Mouse (Mus musculus) olfactory bulb, adult 2 months (tissue): ENCODE results near the gene Nacad. TPM values are rescaled to one million over a fixed set of nuclear protein-coding genes. Genes with fewer than 3 reads are reported as not detected.

Experiments used
- H3K27ac ChIP-seq: fragments of 200-500 bp; 2 replicates; pipeline ENCODE4 v1.5.1; 2012; ENCODE audit warnings: low read depth, low read length; ENCODE audit not compliant: insufficient read depth
- H3K4me1 ChIP-seq: fragments of 200-500 bp; 2 replicates; pipeline ENCODE4 v1.6.1; 2012; ENCODE audit warnings: low read length; ENCODE audit not compliant: control insufficient read depth, insufficient read depth
- H3K4me3 ChIP-seq: fragments of 200-500 bp; 2 replicates; pipeline ENCODE4 v1.5.1; 2012; ENCODE audit warnings: mild to moderate bottlenecking, low read depth, low read length, moderate library complexity; ENCODE audit not compliant: insufficient read depth
- CTCF ChIP-seq: fragments of 200-500 bp; IDR thresholded peaks from 2 replicates; pipeline ENCODE4 v1.5.1; 2012; ENCODE audit warnings: low read depth, mild to moderate bottlenecking, low read length, moderate library complexity; ENCODE audit not compliant: insufficient read depth
- POLR2A ChIP-seq: fragments of 200-500 bp; IDR thresholded peaks from 2 replicates; pipeline ENCODE4 v1.6.1; 2012; ENCODE audit warnings: mild to moderate bottlenecking, low read depth, low read length, moderate library complexity; ENCODE audit not compliant: insufficient read depth
- WGBS: fragments of 180-500 bp; shearing (Covaris S2); methylation state at CpG from one replicate; pipeline ENCODE4 v1.1.7; 2018; 5-methylcytosine and 5-hydroxymethylcytosine counted together
- polyA plus RNA-seq: library from polyadenylated mRNA; stranded (reverse); fragments of >200 nt; gene quantifications from 2 replicates; pipeline ENCODE4 v1.2.4, GENCODE M21; 2012; ENCODE audit warnings: low replicate concordance; ENCODE audit not compliant: missing spikeins, insufficient read depth, insufficient read length

Gene Nacad
- polyA plus RNA-seq, 1 experiment: not detected

DNA sequence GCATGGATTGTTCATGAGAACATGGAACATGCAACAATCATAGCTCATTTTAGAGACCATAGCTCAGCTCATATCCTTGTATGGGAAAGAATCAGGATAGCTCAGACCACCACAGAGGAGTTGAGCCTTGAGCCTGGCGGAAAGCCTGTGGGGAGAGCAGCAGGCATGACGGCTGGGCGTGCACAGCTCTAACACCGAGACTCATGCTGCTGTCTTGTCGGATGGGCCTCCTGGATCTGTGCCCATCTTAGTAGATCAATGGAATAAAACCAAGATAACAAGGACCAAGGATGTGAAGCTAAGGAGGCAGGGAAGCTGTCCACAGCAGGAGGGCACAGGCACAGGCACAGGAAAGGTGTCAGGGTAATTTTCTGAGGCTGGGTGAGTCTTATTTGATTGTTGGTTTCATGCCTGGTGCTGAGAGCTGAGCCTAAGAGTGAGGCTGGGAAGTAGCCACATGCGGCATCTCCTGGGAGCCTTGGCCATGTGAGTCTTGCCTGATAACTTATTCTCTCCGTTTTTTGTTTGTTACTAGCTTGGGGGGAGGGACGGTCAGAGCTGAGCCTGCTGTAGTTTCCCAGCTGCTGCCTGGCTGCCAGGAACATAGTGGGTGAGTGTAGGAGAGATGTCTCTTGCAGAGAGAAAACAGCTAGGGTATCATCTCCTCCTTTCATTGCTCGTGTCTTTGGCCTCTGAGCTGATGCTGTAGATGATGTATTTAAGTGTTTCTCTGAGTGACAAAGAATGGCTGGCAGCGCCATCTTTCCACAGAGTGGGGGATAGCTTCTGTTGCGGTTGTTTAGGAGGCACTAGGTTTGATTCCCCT, 37.1 kb downstream of the Nacad start:
- peak overlapping the region; percentile 72 for H3K27ac ChIP-seq

GRCm38 (mm10) chr11:6567951-6568350, 37.9 kb downstream of the Nacad start:
- Histone ChIP-seq H3K4me1 (peaks cover 18% of the 10 kb centered on the region), H3K27ac (peak overlapping the region; percentile 41), H3K4me3 (no peak overlapping the region)
- 64% methylated on average over 8 of the region's 8 CpGs for WGBS
- TF ChIP-seq CTCF (no peak), POLR2A (no peak)

More for the DNA sequence above, 37.1 kb downstream of the Nacad start:
- Histone ChIP-seq H3K4me3 (no peak overlapping the region), H3K4me1 (peaks cover 18% of the 10 kb centered on the region)
- no peak for TF ChIP-seq POLR2A
- no peak for TF ChIP-seq CTCF
- WGBS: 16% methylated on average over 11 of the region's 11 CpGs

DNA sequence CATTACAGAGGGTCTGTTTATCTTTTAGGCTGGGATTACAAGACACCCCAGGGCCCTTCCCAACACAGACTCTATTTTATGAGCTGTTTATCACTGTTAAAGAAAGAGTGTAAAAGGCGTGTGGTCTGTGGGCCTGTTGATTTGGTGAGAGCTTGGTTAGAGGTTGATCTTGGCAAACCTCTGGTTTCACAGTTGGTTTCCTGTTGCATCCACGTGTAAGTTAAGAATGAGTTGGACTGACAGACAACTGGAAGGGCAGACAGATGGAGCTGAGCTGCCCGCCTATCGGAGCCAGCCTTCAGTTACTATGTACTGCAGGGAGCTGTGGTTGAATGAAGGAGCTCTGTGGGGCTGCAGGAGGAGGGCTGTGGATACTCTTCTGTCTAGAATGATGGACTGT, 39.4 kb downstream of the Nacad start:
- TF ChIP-seq POLR2A (no peak), CTCF (no peak)
- 87% methylated on average over 4 of the region's 4 CpGs for WGBS

GRCm38 (mm10) chr11:6563201-6563600, 42.7 kb downstream of the Nacad start:
- Histone ChIP-seq H3K27ac (no peak overlapping the region), H3K4me3 (no peak overlapping the region), H3K4me1 (peaks cover 3% of the 10 kb centered on the region)
- TF ChIP-seq CTCF (no peak), POLR2A (no peak)
- WGBS: 94% methylated on average over 4 of the region's 4 CpGs

More for the DNA sequence above, 39.4 kb downstream of the Nacad start:
- no peak overlapping the region for H3K4me3 ChIP-seq
- no peak overlapping the region for H3K27ac ChIP-seq
- H3K4me1 ChIP-seq: peaks cover 18% of the 10 kb centered on the region

DNA sequence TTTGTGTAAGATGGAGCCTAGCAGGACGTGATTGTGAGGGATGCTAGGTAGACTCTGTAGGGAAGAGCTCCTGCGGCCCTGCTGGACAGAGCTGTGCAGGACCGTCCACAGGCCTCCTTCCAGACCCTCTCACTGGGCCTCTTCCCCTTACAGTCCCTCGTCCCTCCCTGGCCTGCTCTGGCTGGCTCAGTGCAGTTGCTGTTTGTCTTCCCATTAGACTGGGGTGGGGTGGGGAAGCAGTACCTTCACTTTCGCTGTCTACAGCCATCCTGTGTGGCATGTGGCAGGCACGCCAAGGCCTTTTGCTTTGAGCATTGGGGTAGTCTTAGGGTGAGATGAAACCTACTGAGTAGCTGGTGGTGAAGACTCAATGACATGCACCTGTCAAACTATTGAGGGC, 43.5 kb downstream of the Nacad start:
- Histone ChIP-seq H3K4me3 (no peak overlapping the region), H3K4me1 (no peaks in the 10 kb centered on the region), H3K27ac (no peak overlapping the region)
- 90% methylated on average over 6 of the region's 6 CpGs for WGBS
- no peak for TF ChIP-seq CTCF
- no peak for TF ChIP-seq POLR2A

- no peaks in the 10 kb centered on the region for H3K4me1 ChIP-seq
- TF ChIP-seq POLR2A (no peak), CTCF (no peak)
- WGBS: 83% methylated on average over 4 of the region's 4 CpGs
- no peak overlapping the region for H3K4me3 ChIP-seq
- no peak overlapping the region for H3K27ac ChIP-seq
Observed at GRCm38 (mm10) chr11:6561474-6561873, 44.4 kb downstream of the Nacad start.

- TF ChIP-seq POLR2A (no peak), CTCF (no peak)
- no peak overlapping the region for H3K27ac ChIP-seq
- H3K4me1 ChIP-seq: no peaks in the 10 kb centered on the region
- H3K4me3 ChIP-seq: no peak overlapping the region
- 83% methylated on average over 13 of the region's 13 CpGs for WGBS
Observed at GRCm38 (mm10) chr11:6560655-6561360, 45.0 kb downstream of the Nacad start.

- Histone ChIP-seq H3K27ac (no peak overlapping the region), H3K4me1 (no peaks in the 10 kb centered on the region), H3K4me3 (no peak overlapping the region)
- TF ChIP-seq CTCF: no peak
- TF ChIP-seq POLR2A: no peak
- 88% methylated on average over 2 of the region's 2 CpGs for WGBS
Observed at GRCm38 (mm10) chr11:6559996-6560395, 45.9 kb downstream of the Nacad start.

- no peak for TF ChIP-seq CTCF
- TF ChIP-seq POLR2A: no peak
- H3K27ac ChIP-seq: no peak overlapping the region
- no peaks in the 10 kb centered on the region for H3K4me1 ChIP-seq
- 86% methylated on average over 3 of the region's 3 CpGs for WGBS
- no peak overlapping the region for H3K4me3 ChIP-seq
Observed at GRCm38 (mm10) chr11:6558234-6558633, 47.6 kb downstream of the Nacad start.
